Mouse (Mus musculus): ENCODE data around the gene Nyx.
"Not testable (repeated sequence)": the region's sequence is repeated elsewhere in the genome, so short reads cannot be mapped to it uniquely, and the experiment has no call there.

- not testable (repeated sequence) for TF ChIP-seq MYOG (IDR thresholded peaks at IDR 0.05; ENCODE audit: control insufficient read depth in 1 of 3, insufficient read depth in 1 of 3, insufficient read length in 2 of 3, low read depth in 2 of 3); POLR2AphosphoS2 (IDR thresholded peaks at IDR 0.05; ENCODE audit: insufficient read length, low read depth); TCF12 (IDR thresholded peaks at IDR 0.05; ENCODE audit: insufficient read depth, poor library complexity, severe bottlenecking); CEBPB (IDR thresholded peaks at IDR 0.05; ENCODE audit: insufficient read depth, poor library complexity, severe bottlenecking); POLR2A (IDR thresholded peaks at IDR 0.05; ENCODE audit: insufficient read length, low read depth)
Measured at GRCm38 (mm10) chrX:13436042-13436441, 29.9 kb upstream of the Nyx start.

Data from myocyte (in vitro differentiated cells).